In genomic region chr19:48207731-48208370, GRCm38 (mm10) we compare ENCODE assay signal across 9 mouse cellular contexts. TPM values are rescaled to one million over a fixed set of nuclear protein-coding genes. Genes with fewer than 3 reads are reported as not detected.
A peak's percentile ranks its signal among the peaks of the same experiment; 100 is the strongest.
DNase-seq lines count a peak whose midpoint lies in the region; ATAC-seq lines count a peak whose summit lies in the region.
"Had no signal": no experiment of that assay in that cellular context is flagged by ENCODE, and none has a peak within 500 bp of the region (broad histone marks: within the 10 kb centered on the region; RNA-seq: fewer than 3 reads in every experiment).

No protein-coding gene starts in this region.

- no peaks in the 10 kb centered on the region for H3K36me3 ChIP-seq in kidney, embryonic 16.5 days (ENCODE audit: insufficient read depth, low read length)
- H3K36me3 ChIP-seq in embryonic facial prominence, embryonic 13.5 days: no peaks in the 10 kb centered on the region
- peaks cover 3% of the 10 kb centered on the region; the same call in 1 of the 2 replicates for H3K36me3 ChIP-seq in neural tube, embryonic 15.5 days

- peak overlapping the region; percentile 59; the same call in 1 of the 2 replicates for H3K4me3 ChIP-seq in kidney, embryonic 16.5 days (ENCODE audit: low read length)
- 0 out of 2 replicates have a peak overlapping the region, but pooled peaks have one; percentile 54 for H3K4me3 ChIP-seq in embryonic facial prominence, embryonic 13.5 days
- peak overlapping the region; percentile 64 for H3K4me3 ChIP-seq in neural tube, embryonic 15.5 days (replicated peaks)

- no peak overlapping the region for H3K27ac ChIP-seq in kidney, embryonic 16.5 days (ENCODE audit: low read length)
- H3K27ac ChIP-seq in embryonic facial prominence, embryonic 13.5 days: no peak overlapping the region
- peak overlapping the region; percentile 42; the same call in 1 of the 2 replicates for H3K27ac ChIP-seq in neural tube, embryonic 15.5 days (replicated peaks)
- H3K27ac ChIP-seq: liver, embryonic 14.5 days had no signal

- DNase-seq in kidney, adult 9 months: no peak
- peak; percentile 19 to 43 for DNase-seq in layer of hippocampus, postnatal 10 days (ENCODE audit: low spot score in 2 of 2)
- no peak for DNase-seq in gastrocnemius, adult 18-20 months (ENCODE audit: low spot score)
- no peak for DNase-seq in heart, adult 18-20 months
- DNase-seq in urinary bladder, postnatal 36 days (ENCODE audit: low spot score in 2 of 2): no peak

- peaks cover 20% of the 10 kb centered on the region for H3K4me1 ChIP-seq in kidney, embryonic 16.5 days (ENCODE audit: insufficient read depth, low read length)
- peaks cover 27% of the 10 kb centered on the region for H3K4me1 ChIP-seq in embryonic facial prominence, embryonic 13.5 days
- H3K4me1 ChIP-seq in neural tube, embryonic 15.5 days: peaks cover 47% of the 10 kb centered on the region

- H3K9ac ChIP-seq in kidney, embryonic 16.5 days (replicated peaks; ENCODE audit: low read length): no peak overlapping the region
- H3K9ac ChIP-seq in embryonic facial prominence, embryonic 13.5 days: no peak overlapping the region
- peak overlapping the region; percentile 74 for H3K9ac ChIP-seq in neural tube, embryonic 15.5 days (replicated peaks)
- H3K9ac ChIP-seq: liver, embryonic 14.5 days had no signal

- H3K27me3 ChIP-seq in kidney, embryonic 16.5 days (ENCODE audit: insufficient read depth, low read length): peaks cover 49% of the 10 kb centered on the region
- peaks cover 70% of the 10 kb centered on the region for H3K27me3 ChIP-seq in embryonic facial prominence, embryonic 13.5 days
- H3K27me3 ChIP-seq in neural tube, embryonic 15.5 days (replicated peaks): no peaks in the 10 kb centered on the region

- no peak for ATAC-seq in kidney, embryonic 16.5 days (ENCODE audit: low FRiP score, low TSS enrichment)
- ATAC-seq in embryonic facial prominence, embryonic 13.5 days (ENCODE audit: insufficient number of reproducible peaks, insufficient read depth, low FRiP score, low TSS enrichment, low read depth): no peak
- ATAC-seq in neural tube, embryonic 15.5 days (ENCODE audit: low FRiP score): no peak

- peaks cover 6% of the 10 kb centered on the region; the same call in 1 of the 2 replicates for H3K9me3 ChIP-seq in kidney, embryonic 16.5 days (ENCODE audit: low read length)
- H3K9me3 ChIP-seq in embryonic facial prominence, embryonic 13.5 days: no peaks in the 10 kb centered on the region
- H3K9me3 ChIP-seq in neural tube, embryonic 15.5 days (replicated peaks): no peaks in the 10 kb centered on the region

- 7% methylated on average over 10 of the region's 10 CpGs for WGBS in kidney, embryonic 16.5 days
- 7% methylated on average over 10 of the region's 10 CpGs for WGBS in embryonic facial prominence, embryonic 13.5 days
- WGBS in neural tube, embryonic 15.5 days: 6% methylated on average over 10 of the region's 10 CpGs

- H3K4me2 ChIP-seq in kidney, embryonic 16.5 days (replicated peaks; ENCODE audit: low read depth, low read length): peak overlapping the region; percentile 97
- peak overlapping the region; percentile 99 for H3K4me2 ChIP-seq in embryonic facial prominence, embryonic 13.5 days
- peak overlapping the region; percentile 97 for H3K4me2 ChIP-seq in neural tube, embryonic 15.5 days

RNA-seq across cellular contexts. Expression of gene Sorcs3, which starts 2.0 kb away (rescaled TPM):
- 1.3 and 1.8 TPM in 2 replicates for polyA plus RNA-seq in kidney, embryonic 16.5 days (2015; fragmentation: Nextera tagmentation; extraction: Ambion mirVana)
- polyA plus RNA-seq in embryonic facial prominence, embryonic 13.5 days (2015; fragmentation: Nextera tagmentation; extraction: Ambion mirVana): 0.55 and 0.95 TPM in 2 replicates
- 10 to 100 TPM; 27.5 to 29.9 TPM for total RNA-seq in layer of hippocampus, postnatal 10 days (2021)
- 13.6 and 17.4 TPM in 2 replicates for polyA plus RNA-seq in neural tube, embryonic 15.5 days (2015; fragmentation: Nextera tagmentation; extraction: Ambion mirVana)
- total RNA-seq in gastrocnemius, adult 18-20 months (2021): not detected
- total RNA-seq in heart, adult 18-20 months (2021): not detected

Comparison
In these comparisons a context has a peak if more than half of its experiments do, and no peak if none do; other contexts are left out.
1. DNase-seq: peak in layer of hippocampus, postnatal 10 days (2 of 2); none in kidney, adult 9 months (single experiment), gastrocnemius, adult 18-20 months (single experiment), heart, adult 18-20 months (0 of 2) and urinary bladder, postnatal 36 days (0 of 2).
2. RNA of gene Sorcs3, which starts 2.0 kb away (total RNA-seq): 27.5 to 29.9 TPM in layer of hippocampus, postnatal 10 days; not detected in gastrocnemius, adult 18-20 months and not detected in heart, adult 18-20 months; every median in the first group is over 10 times any median in the second.
3. Peak in every context shown above with its lines, with median percentiles within 50 percentile points of each other: H3K4me2 ChIP-seq and H3K4me3 ChIP-seq.